Mouse (Mus musculus): ENCODE measurements around the gene Slc30a7.

GRCm38 (mm10) chr3:115893166-115893565 is 114.0 kb downstream of the Slc30a7 start:
- TF ChIP-seq EP300 (IDR thresholded peaks at IDR 0.05; ENCODE audit: low read depth in 1 of 2, low read length in 2 of 2) (no peak), CTCF (IDR thresholded peaks at IDR 0.05 in 2 of 3, conservative IDR thresholded peaks at IDR 0.05 in 1 of 3; ENCODE audit: control insufficient read depth in 1 of 3, insufficient read depth in 1 of 3, low read depth in 2 of 3, low read length in 3 of 3, poor library complexity in 1 of 3, severe bottlenecking in 1 of 3) (no peak), TAL1 (IDR thresholded peaks at IDR 0.05; ENCODE audit: low read length) (no peak), GABPA (IDR thresholded peaks at IDR 0.05; ENCODE audit: low read depth, low read length) (no peak), TBP (IDR thresholded peaks at IDR 0.05; ENCODE audit: low read depth, low read length) (no peak), ELF1 (IDR thresholded peaks at IDR 0.05; ENCODE audit: low read depth, low read length) (no peak), POLR2A (IDR thresholded peaks at IDR 0.05; ENCODE audit: control insufficient read depth in 1 of 2, insufficient read depth in 1 of 2, low read depth in 1 of 2, low read length in 2 of 2, poor library complexity in 1 of 2) (no peak), ZMIZ1 (IDR thresholded peaks at IDR 0.05; ENCODE audit: low read depth, low read length) (no peak)

Measured in MEL (cell line).